Mouse (Mus musculus) erythroid progenitor cell, adult 5-6 weeks (primary cell): ENCODE data around the gene Ptpn3. TPM values are rescaled to one million over a fixed set of nuclear protein-coding genes. Genes with fewer than 3 reads are reported as not detected.

Source experiments
- ATAC-seq: replicated peaks from 2 replicates; pipeline ENCODE4 v1.8.0; 2016; ENCODE audit warnings: moderate number of reproducible peaks, mild to moderate bottlenecking, moderate TSS enrichment, inconsistent platforms; ENCODE audit not compliant: poor library complexity, low FRiP score, severe bottlenecking
- total RNA-seq, 2 experiments: library from RNA; stranded (forward) in 1 of 2; stranded (reverse) in 1 of 2; fragments of 150-400 nt in 1 of 2; fragments of 186-747, 209-891 nt in 1 of 2; gene quantifications; 2 replicates each; pipeline versions ENCODE4 v1.2.3 to v1.2.4; 2015 to 2017; ENCODE audit warnings: low replicate concordance in 2 of 2

The Ptpn3 gene
- total RNA-seq, 2 experiments from 2014 or later: 1.4 TPM; not detected in 1

DNA sequence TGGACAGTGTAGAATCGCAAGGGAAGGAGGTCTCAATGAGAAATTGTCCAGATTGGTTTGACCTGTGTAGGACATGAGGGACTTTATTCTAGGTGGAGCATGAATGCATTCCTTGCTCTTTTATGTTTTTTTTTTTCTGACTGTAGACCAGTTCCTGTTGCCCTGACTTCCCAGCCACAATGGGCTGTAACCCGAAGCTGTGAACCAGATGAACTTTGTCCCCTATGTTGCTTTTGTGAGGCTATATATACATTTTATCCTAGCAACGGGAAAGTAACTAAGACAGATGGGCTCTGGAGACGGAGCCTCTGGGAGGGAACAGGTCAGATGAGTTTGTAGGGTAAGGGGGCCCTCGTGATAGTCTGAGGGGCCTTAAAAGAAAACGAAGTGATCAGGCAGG lies 115.6 kb downstream of the Ptpn3 start:
- ATAC-seq: no peak

- ATAC-seq: no peak
Observed at GRCm38 (mm10) chr4:57185462-57185861, 116.2 kb downstream of the Ptpn3 start.

- ATAC-seq: no peak
Observed at GRCm38 (mm10) chr4:57183493-57183892, 118.1 kb downstream of the Ptpn3 start.

- ATAC-seq: no peak
Observed at GRCm38 (mm10) chr4:57181538-57181937, 120.1 kb downstream of the Ptpn3 start.

DNA sequence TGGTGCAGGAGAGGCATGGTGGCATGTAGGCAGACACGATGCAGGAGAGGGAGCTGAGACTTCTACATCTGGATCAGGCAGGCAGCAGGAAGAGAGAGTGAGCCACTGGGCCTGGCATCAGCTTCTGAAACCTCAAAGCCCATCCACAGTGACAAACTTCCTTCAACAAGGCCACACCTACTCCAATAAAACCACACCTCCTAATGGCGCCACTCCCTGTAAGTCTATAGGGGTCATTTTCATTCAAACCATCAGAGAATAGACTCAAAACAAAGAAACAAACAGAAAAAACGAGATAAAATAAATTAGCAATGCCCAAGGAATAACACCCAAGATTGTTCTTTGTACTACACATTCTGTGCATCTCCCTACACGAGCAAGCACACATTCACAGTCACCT lies 122.8 kb downstream of the Ptpn3 start:
- no peak for ATAC-seq

DNA sequence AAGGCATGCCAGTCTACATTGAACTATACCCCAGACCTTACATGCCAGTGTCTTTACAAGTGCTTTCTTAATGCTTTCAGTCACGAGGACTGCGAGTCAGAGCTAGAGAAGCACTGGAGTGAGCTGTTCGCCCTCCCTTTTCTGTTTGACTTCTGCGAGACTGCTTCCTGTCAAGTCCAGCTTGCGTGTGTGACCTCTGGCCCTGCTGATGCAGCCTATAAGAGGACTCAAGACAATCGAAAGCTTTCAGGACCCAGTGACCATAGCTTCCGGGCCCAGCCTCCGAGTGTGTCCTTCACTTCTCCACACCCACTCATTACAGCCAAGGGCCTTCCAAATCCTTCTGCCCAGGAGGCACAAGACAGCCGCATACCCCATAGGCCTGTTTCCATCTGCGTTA lies 126.3 kb downstream of the Ptpn3 start:
- no peak for ATAC-seq

- ATAC-seq: no peak
Observed at GRCm38 (mm10) chr4:57172861-57173260, 128.8 kb downstream of the Ptpn3 start.

DNA sequence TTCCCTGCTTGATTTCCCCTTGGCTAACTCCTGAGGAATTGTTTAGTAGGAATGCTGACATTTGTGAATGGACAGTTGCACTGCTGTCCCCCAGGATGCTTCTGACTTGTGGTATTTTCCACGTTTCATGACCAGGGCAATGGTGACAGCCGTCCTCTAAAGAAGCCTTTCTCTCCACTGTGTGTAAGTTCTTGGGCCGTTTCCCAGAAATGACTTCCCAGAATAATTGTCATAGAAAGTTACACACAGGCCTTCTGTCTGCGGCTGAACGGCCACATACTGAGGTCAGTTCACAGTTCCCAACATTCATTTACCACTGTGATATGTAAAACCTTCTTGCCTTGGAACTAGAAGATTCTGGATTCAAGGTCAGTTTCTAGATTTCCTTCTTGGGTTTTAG lies 129.8 kb downstream of the Ptpn3 start:
- ATAC-seq: no peak

DNA sequence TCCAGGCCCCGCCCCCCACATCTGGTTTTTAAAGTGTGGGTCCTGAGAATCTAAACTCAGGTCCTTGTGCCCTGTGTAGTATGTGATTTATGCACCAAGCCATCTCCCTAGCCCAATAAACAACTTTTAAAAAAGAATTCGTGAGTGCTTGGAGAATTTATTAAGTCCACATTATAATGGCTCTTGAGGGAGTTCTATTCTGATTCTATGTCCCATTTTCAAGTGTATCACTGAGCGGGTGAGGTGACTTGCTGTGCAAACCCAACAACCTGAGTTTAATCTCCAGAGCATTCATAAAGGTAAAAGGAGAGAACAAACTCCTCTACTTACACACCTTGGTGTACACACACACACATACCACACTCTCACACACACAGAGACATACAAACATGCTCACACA lies 133.0 kb downstream of the Ptpn3 start:
- no peak for ATAC-seq

DNA sequence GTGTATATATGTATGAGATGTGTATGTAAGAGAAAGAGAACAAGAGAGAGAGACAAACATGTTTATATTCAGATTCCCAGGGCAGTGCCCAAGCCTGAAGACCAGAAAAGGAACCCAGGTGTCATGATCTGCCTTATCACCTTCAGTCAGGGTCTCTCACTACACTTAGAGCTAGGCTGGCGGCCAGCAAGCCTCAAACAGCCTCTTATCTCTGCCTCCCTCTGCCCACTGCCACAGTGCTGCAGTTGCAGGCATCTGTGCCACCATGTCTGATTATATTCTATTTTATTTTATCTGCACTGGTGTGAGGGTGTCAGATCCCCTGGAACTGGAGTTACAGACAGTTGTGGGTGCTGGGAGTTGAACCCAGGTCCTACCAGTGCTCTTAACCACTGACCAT lies 133.4 kb downstream of the Ptpn3 start:
- ATAC-seq: no peak

DNA sequence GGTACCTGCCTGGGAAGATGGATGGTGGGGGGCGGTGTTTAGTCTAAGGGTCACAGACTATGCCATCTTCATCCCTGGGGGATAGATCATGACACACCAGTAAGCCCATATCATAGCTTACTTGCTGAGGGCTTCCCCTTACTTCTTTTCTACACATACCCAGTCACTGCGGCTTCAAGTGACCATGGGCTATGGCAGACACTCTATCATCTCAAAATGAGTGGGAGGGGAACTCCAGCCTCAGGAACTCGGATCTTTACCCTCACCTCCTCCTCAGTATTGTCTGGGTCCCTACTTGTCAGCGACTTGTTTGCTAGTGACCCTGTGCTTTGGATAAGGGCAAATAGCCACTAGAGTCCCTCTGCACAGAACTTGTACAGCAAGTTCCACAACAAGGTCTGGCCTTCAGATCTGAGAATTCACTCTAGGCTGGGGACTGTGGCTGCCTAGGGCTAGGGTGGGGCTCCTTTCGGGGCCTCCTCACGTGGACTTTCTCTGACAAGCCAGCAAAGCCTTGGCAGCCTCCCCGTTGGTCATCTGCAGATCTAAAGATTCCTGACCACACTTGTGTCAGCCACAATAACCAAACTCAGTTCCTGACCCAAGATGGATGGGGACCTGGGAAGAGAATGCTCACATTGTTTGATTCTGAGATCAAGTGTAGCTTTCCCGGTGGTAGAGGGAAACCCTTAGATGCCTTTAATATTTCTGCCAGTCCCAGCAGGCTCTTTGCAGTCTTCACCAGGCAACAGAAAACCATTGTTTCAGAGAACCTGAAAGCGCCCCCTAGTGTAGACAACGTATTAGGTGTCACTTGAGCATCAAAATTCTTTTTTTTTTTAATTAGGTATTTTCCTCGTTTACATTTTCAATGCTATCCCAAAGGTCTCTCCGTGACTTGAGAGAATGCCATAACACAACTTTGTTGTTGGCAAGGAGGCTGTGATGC lies 134.4 kb downstream of the Ptpn3 start:
- ATAC-seq: no peak

- no peak for ATAC-seq
Observed at GRCm38 (mm10) chr4:57165654-57166053, 136.0 kb downstream of the Ptpn3 start.

DNA sequence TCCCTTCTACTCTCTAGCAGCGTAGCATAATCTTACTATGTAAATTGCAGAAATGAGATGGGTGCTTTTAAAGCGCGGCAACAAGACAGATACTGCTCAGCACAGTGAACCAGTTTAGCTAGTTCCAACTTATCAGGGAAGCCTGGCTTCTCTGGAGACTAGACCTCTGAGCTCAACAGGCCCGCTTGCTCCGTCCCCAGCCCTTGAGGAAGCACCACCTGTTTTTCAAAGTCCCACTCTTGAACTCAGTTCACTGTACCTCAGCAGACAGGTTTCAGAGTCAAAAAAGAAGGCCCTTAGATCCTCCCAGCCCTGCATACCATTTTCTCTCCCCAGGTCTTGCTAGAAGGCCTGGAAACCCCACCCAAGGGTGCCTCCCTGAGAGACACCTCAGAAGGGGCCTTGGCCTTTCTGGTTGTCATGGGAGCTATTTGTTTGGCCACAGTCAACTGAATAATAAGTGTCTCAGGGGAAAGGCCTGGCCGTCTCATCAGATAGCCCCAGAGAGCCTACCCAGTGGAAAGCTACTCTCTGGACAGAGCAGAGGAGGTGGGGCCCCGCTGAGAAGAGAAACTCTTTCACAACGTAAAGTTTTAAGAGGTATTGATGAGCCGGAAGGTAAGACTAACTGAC lies 136.9 kb downstream of the Ptpn3 start:
- no peak for ATAC-seq

DNA sequence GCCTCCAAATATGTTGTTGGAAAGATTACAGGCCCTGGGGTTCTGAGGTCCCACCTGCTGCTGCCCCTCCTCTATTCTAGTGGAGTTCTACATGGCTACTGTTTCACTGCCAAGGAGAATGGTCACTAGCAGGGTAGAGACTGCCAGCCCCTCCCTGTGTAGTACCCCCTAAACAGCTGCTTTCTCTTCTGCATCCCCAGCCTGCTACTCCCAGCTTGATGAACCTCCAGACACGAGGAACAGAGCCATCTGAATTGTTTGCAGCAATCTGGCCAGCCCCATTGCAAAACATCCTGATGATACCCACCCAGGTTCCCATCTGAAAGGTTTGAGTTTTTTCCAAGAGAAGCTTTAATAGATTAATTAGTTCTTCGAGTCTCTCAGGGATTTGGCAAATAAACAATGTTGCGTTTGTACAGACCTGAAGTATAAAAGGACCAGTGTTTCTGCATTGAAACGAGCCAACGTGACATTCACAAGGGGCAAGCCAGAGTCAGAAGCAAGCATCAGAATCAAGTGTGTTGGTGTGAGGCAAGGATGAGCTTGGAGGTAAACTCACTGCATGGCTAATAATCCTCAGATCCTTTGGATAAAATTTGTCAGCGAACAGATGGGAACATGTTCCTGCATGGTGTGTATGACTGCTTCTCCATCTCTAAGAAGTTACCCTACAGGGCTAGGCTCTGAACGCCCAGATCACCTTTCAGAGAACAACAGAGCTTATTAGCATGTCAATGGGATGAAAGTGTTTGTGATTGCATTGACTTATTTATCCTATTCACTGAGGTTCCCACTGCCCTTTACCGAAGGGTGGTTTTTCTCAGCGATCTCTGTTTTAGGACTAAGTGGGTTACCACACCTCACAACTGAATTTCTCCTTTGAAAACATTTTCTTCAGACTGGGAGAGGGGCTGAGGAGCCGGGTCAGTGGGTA lies 138.6 kb downstream of the Ptpn3 start:
- ATAC-seq: no peak

- ATAC-seq: no peak
Observed at GRCm38 (mm10) chr4:57160571-57160970, 141.1 kb downstream of the Ptpn3 start.

DNA sequence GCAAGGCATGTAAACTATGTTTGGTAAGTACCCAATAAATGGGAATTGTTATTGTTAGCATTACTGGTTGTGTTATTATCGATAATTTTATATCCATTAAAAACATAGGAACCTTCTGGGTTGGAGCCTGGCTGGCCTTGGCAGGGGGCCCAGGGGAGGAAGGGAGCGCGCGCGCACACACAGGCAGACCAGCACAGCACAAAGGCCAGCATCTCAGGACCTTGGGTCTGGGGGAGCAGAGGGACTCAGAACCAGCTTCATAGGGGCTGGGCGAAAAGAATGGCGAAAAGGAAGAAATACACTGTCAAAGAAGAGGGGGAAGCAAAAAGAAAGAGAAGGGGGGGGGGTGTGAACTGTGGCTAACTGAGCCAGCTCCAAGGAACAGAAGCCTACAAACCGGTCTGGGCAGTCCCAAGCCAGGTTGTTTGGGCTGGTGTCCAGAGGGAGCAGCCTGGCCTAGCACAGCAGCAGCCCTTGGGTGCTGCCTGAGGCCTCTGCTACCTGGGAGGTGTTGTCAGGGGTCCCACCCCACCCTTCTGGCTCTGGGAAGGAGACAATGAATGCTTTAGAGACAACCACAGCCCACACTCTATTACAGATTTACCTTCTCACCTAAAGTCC lies 145.0 kb downstream of the Ptpn3 start:
- ATAC-seq: no peak

DNA sequence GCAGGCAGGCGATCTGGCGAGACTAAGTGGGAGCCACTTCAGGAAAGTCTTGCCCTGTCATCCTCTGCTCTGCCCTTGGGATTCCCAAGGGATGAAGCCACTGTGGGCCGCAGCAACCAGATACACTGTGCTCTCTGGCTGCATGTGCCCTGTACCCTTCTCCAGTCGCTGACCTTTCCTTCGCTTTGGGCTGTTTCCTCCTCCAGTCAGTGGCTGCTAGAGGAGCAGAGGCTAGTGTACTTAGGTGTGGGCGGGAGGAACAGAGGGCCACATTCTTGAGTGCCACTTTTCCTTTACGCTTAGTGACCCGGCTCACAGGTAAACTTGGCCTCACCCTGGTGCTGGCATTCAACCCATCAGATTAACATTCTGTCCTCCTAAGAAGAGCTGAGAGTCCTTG lies 147.8 kb downstream of the Ptpn3 start:
- ATAC-seq: no peak

DNA sequence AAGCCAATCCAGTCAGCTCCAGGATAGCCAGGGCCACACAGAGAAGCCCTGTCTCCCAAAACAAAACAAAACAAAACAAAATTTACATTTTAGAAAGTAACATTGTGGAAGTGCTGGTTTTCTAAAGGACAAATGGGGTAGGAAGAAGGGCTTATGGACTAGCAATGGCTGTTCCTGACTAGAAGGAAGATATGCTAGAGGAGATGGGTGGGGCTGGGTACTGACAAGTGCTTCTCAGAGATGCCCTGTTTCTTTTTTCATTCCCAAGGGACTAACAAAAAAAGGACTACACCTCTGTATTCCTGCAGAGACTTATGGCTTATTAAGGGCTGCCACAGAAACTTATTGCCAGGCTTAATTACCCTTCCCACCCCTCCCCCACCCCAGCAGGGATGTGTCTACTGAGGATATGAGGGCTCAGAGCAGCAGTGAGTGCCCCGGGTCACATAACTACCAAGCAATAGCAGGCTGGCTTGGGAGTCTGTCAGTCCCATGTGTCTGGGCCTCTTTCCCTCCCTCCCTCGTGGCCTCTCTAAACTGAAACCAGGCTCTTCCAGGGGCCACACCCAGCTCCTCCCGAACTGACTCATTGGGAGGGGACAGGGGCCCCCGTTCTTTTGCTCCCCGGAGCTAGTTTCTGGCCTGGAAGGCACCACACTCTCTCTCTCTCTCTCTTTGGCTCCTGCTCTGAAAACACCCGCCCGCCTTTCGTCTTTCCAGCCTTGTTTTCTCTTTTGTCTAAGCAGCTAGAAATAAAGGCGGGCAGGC lies 148.4 kb downstream of the Ptpn3 start:
- ATAC-seq: no peak

DNA sequence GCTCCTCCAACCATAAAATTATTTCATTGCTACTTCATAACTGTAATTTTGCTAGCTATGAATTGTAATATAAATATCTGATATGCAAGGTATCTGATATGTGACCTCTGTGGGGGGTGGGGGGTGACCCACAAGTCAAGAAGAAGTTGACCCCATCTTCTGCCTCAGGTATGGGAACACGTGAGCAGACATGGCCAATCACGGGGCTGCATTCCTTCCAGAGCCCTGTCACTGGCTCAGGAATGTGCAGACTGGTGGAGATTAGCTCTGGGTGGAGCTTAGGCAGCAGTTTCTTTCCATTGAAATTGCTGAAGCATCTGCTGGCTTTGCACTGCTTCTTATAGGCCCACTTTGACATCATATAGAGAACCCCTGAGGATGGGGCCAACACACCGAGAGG lies 153.5 kb downstream of the Ptpn3 start:
- no peak for ATAC-seq
